Mouse (Mus musculus): ENCODE measurements around the gene Jmjd1c. TPM values are rescaled to one million over a fixed set of nuclear protein-coding genes. Genes with fewer than 3 reads are reported as not detected.

Jmjd1c gene
- polyA plus RNA-seq, 1 experiment = 11.0 TPM

DNA sequence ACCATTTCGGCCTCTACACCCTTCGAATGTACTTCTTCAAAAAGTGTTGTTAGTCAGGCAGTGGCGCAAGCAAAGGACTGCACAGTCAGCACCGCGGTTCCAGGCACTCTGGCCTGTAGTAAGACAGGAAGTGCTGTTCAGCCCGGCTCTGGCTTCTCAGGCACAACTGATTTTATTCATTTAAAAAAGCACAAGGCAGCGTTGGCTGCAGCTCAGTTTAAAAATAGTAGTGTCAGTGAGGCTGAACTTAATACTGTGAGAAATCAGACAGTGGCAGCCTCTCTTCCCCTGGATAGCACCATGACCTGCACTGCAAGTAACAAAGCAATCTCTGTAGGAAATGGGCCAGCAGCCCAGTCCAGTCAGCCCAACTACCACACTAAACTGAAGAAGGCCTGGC, 130.2 kb downstream of the Jmjd1c start:
- DNase-seq (ENCODE audit: low read depth) = no peak

DNA sequence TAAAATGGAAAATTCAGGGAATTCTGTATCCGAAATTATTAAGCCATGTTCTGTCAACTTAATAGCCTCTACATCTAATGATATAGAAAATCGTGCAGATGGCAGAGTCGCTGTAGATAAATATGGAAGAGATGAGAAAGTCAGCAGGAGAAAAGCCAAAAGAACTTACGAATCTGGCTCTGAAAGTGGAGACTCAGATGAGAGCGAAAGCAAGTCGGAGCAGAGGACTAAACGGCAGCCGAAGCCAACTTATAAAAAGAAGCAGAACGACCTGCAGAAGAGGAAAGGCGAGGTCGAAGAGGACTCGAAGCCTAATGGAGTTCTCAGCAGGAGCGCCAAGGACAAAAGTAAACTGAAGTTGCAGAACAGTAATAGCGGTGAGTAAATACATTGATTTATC, 130.6 kb downstream of the Jmjd1c start:
- no peak for DNase-seq (ENCODE audit: low read depth)

DNA sequence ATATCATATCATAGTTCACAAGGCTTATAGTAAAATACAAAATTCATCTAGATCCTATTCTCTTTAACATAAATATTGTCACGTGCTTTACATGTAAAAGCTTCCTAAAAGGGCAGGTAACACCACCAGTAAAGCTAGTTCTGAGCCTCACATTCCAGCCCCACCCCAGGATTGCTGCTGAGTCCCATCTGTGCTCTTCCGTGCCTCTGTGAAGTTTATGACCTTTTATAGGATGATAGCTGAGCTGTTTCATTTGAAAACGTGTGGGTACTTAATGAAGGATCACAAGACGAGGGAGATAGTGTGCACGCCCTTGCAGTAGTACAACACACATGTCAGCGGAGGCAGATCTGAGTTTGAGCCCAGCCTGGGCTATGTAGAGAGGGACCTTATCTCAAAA, 134.5 kb downstream of the Jmjd1c start:
- DNase-seq (ENCODE audit: low read depth) = no peak

DNA sequence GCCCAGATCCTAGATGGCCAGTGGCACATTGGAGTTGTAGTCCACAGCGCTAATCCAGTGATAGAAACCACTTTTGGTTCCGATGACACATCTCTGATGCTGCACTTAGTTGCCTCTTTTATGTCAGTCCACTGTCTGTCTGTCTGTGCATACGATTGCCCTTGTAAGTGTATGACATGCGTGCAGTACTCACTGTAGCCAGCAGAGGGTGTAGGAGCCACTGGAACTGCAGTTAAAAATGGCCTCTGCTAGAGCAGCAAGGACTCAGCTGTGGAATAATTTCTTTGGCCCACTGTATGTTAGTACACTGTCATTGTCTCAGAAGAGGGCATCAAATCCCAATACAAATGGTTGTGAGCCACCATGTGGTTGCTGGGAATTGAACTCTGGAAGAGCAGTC, 151.2 kb downstream of the Jmjd1c start:
- DNase-seq (ENCODE audit: low read depth) = no peak

DNA sequence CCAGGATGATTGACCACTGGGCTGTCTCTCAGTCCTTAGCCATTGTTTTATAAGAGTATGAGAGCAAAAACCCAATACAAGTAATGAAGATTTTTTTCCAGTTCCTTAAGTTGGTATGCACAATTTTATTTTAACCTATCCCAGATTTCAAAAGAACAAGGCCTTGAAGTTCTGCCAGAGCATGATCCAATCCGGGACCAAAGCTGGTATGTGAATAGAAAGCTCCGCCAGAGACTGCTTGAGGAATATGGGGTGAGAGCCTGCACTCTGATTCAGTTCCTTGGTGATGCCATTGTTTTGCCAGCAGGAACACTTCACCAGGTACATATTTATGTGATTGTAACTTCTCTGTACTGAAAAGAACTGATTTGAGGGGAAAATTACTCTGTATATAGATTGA, 153.6 kb downstream of the Jmjd1c start:
- no peak for DNase-seq (ENCODE audit: low read depth)

DNA sequence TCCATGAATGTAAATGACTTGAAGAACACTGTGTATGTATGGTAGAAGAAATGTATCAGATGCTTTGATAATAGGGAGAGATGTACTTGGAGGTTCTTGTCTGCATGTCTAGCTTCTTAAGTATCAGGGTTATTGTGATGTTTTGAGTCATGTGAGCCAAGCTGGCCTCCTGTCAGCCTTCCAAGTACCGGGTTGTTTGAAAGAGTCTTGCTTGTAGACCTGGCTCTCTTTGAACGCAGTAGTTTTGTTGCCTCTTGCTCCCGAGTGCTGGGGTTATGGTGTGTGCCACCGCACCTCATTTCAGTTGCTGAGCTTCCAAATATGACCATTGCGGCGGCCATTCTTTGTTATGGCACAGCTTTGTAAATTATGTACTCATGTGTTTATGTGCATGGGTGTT, 154.9 kb downstream of the Jmjd1c start:
- no peak for DNase-seq (ENCODE audit: low read depth)

DNA sequence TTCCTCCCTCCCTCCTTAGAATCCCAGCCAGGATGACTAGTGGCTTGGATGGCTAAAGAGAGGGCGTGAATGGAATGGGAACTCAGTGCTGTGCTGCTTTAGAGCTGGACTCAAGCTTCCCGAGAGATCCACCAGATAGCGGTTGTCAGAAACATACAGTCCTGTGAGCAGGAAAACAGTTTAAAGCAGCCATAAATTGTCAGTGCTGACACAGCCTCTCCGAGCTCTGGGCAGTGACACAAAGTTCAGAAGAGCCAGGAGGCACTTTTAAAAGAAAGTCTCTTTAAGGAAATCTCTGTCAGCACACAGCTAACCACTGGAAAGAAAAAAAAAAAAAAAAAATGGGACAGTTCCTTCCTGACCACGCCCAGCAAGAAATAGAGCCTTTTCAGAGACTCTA, 156.4 kb downstream of the Jmjd1c start:
- no peak for DNase-seq (ENCODE audit: low read depth)

DNA sequence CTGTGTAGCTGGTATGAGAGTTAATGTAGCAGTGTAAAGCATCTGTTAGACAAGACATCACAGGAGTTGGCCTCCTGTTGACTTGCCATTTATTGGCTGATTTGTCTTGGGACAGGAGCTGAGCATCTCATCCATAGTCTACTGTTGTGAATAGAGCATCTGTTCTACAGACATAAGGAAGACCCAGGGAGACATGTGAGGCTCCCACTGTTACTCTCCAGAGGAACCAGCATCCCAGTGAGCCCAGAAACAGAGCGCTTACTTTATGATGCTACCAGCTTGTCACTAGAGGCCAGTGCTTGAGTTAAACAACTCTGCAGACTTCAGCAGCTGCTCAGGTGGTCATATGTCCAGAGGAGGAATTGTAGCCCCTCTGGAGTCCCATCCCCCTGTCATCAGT, 157.2 kb downstream of the Jmjd1c start:
- DNase-seq (ENCODE audit: low read depth) = no peak

DNA sequence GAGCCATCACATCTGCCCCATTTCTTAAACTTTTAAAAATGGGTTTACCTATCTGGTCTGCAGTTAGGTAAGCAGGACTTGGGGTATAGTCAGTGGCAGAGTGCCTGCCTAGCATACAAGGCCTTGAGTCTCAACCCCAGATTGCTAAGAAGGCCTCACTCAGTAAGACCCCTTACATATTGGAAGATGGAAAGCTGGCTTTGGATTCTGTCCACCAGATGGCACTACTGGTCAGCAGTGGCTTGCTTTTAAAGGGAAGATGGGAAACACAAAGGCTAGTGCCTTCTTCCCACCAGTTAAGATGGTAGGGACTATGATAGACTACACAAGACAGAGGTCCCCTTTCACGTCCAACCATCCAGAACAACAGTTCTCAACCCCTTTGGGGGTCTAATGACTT, 168.9 kb downstream of the Jmjd1c start:
- DNase-seq (ENCODE audit: low read depth) = no peak

DNA sequence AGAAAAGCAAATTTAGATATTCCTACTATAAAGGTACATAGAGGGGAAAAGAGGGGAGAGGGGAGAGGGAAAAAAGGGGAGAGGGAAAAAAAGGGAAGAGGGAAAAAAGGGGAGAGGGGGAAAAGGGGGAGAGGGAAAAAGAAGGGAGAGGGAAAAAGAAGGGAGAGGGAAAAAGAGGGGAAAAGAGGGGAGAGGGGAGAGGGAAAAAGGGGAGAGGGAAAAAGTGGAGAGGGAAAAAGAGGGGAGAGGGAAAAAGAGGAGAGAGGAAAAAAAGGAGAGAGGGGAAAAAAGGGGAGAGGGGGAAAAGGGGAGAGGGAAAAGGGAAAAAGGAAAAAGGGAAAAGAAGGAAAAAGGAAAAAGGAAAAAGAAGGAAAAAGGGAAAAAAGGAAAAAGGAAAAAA, 180.0 kb downstream of the Jmjd1c start:
- no peak for DNase-seq (ENCODE audit: low read depth)

DNA sequence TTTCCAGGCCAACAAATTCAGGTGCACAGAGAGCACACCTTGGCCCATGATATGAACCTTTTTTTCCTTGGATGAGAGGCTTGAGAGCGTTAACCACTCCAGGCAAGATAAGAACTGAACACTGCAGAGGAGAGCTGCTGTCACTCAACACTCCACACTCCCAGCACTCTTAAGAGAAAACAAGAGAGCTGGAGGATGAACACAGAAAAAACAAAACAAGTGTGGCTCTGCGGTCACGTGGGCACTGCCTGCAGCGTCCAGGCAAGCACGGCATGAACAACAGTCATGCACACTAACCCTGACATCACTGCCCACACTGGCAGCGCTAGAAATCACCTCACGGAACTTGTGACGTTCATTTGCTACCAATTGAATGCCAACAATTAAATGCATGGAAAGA, 185.9 kb downstream of the Jmjd1c start:
- no peak for DNase-seq (ENCODE audit: low read depth)

DNA sequence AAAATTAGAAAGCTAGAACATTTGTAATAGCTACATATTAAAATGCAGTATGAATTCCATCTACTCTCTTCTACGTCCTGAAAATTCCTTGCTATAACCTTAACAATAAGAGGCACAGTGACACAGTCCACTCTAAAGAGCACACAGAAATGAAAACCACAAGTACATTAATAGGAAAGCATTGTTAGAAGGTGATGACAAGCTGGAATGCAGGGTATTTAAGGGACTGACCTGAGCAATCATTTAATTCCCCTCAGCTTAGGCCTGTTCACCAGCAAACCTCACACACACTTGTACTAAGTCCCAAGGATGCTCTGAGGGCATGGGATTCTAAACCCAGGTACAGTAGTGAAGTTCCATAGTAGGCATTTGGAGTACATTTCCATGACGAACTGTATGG, 186.6 kb downstream of the Jmjd1c start:
- no peak for DNase-seq (ENCODE audit: low read depth)

DNA sequence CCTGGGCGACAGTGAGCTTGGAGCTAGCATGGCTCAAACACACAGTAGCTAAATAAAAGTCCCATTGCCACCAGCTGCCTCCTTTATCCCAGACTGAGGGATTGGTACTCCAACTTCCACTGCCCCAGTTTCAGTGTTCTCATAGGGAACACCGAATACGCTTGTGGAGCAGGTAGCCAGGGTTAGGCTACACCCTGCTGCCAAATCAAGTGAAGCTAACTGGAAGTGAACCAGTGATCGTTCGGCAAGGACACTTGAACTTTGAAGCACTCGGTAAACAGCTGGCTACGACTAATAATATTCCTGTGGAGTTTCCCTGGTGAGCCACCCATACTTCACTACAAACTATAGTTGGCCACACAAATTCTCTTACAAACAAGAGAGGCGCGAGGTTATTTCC, 187.6 kb downstream of the Jmjd1c start:
- no peak for DNase-seq (ENCODE audit: low read depth)

DNA sequence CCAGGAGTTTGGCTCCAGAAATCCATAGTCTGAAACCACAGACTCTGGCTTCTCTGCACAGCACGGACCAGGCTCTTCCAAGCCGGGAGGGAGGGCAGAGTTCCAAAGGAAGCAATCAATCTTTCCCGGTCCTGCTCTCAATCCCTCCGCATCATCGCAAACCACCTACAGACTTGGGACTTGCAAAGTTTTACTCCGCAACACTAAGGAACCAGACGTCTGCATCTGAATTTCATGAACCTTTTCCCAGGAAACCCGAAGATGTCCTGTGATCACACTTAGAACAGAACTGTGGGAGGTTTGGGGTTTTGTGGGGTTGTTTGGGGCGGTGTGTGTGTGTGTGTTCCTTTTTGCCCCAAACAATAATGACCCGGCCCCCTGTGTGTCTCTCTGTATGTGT, 188.4 kb downstream of the Jmjd1c start:
- DNase-seq (ENCODE audit: low read depth) = no peak

DNA sequence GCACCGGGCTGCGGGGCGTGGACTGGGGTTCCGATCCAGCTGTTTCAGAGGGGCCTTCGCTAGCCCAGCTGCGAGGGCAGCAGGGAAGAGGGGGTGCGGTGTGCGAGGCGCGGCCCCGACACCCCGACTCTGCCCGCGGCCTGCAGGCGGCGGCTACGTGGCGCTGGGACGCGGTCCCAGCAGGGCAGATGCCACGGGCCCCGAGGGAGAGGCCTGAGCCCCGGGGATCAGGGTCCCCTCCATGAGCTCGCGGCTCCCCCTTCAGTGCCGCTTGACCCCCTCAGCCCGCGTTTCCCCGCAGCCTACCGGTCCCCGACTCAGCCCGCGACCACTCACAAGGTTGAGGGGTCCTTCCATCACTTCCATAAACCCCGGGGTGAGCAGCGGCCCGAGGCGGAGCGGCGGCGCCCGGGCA, 188.8 kb downstream of the Jmjd1c start:
- DNase-seq (ENCODE audit: low read depth) = no peak

DNA sequence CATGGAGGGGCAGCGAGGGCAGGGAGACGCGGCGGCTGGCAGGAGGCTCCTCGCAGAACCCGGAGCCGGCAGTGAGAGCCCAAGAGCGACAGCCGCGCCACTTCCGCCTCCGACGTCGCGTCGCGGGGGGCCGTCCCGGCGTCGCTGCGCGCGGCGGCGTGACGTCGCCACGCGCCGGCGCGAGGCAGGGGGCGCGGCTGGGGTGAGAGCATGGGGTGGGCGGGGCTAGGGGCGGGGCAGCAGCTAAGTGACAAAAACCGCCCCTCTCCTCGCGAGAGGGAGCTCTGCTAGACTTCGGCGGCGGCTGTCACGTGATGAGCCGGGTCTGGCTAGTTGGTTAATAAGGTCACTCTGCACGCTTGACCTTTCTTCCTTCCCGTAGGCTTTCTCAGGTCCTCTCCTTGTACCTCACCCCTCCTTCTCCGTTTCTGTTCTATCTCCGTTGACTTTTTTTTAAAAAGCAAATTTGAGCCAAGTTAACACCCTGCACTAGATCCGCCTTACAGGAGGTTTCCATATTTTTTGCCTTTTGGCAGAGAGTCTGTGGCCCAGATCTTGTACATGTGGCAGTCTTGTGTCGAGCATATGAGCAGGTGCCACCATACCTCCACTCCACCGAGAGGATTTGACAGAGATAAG, 189.4 kb downstream of the Jmjd1c start, which contains the start of gene Nrbf2:
Gene Nrbf2 (minus strand): TSS at position 130 of the 639 bp plus-strand sequence.
- DNase-seq (ENCODE audit: low read depth) = no peak

DNA sequence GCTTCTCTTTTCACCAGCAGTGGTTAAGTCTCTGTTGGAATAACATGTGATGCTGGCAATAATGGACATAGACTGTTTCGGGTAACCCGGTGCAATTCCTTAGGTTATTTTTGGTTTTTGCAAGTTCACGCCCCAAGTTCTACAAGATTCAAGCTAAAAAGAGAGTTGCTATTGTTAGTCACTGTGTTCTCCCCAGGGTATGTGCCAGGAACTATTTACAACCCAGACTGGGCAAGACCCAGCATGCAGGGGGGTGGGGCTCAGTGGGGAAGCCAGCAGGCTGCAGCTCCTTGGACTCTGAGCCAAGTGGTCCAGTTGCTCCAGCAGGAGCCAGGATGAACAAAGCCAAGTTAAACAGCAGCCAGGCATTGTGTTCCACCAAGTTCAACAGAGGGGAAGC, 192.0 kb downstream of the Jmjd1c start:
- peak; percentile 96 for DNase-seq (ENCODE audit: low read depth)

DNA sequence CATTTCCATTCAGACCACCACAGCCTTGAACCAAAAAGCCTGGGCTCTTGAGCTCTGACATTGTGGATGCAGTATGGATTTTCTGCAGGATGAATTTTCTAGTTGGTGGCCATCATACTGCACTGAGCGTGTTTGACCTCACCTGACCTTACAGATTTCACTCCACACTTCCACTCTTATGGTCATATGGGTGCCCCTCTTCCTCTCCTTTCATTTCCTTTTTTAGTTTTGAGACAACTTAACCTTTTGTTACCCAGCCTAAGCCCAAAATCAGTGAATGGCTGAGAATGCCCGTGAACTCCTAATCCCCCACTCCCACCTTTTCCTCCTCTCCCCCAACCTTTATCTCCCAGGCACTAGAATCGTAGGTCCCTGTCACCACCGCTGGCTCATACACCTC, 194.7 kb downstream of the Jmjd1c start:
- DNase-seq (ENCODE audit: low read depth) = no peak

DNA sequence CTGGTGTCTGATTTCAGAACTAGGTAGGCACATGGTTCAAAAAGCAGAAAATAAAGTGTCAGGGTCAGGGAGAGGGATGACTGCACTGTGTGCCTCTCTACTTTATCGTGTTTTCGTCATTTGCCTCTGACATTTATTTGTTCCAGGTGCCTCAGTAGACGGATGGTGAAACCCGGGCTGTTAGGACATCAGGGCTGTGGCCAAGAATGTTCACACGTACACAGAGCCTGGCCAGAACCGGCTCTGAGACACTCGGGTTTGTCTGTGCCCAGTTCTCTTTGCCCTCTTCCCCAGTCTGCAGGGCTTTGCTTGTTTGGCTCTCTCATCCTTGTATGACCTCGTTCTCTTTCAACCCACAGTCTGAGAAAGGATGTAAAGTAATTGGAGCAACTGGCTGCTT, 195.2 kb downstream of the Jmjd1c start:
- DNase-seq (ENCODE audit: low read depth) = no peak

DNA sequence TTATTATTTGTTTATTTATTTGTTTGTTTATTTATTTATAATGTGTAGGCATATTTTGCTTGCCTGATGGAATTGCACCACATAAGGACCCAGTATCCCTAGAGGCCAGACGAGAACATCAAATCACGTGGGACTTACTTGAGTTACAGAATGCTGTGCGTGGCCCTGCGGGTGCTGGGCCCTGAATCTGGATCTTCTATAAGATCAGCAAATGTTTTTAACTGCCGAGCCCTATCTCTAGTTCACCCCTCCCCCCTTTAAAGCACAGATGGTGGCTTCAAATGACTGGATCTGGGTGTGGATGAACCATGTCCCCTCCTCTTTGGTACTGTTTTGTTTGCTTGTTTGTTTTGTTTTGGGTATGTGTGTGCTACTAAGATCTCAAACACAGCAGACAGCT, 199.4 kb downstream of the Jmjd1c start:
- no peak for DNase-seq (ENCODE audit: low read depth)

DNA sequence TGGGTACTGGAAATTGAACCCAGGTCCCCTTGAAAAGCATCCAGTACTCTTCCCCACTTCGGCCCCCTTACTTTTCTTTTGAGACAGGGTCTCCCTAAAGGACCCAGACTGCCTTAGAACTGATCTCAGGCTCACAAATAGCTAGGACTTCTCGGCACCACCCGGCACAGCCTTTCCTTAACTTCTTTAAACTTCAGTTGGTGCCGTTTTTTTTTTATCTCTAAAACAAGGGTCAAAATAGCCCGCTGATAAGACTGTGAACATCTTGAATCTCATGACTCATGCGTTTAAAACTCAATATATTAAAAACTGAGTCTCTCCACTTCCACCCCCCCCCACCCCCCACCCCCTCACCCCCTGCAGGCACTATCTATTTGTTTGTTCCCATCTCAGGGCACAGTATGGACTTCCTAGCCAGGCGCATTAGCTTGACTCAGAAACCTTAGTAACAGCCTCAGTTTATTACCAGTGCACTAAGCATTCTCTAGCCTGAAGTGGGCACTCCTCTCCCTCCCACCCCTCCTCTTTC, 200.1 kb downstream of the Jmjd1c start:
- DNase-seq (ENCODE audit: low read depth) = no peak

DNA sequence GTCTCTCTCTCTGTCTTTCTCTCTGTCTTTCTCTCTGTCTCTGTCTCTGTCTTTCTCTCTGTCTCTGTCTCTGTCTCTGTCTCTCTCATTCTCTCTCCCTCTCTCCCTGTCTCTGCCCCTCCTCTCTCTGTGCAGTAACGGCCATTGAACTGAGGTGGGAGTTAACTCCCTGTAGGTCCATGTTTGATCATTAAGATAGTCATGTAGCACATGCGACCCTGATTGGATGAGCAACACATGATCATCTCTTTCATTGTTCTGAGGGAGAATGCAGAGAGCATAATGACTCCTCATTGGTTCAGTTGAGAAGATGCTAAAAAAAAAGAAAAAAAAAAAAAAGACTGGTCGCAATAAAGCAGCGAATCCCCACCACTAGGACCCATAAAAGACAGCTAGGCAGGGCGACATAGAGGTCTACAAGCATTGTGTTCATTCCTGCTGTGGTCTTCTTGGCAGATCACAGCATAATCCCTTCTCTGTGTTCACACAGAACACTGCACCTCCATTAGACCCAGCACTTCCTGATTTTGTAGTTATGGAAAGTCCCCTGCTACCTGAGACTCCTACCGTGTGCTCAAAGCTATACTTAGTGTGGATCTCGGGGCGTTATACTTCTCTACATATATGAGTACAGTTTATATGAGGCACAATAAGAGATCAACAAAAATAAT, 200.7 kb downstream of the Jmjd1c start:
- DNase-seq (ENCODE audit: low read depth) = no peak

DNA sequence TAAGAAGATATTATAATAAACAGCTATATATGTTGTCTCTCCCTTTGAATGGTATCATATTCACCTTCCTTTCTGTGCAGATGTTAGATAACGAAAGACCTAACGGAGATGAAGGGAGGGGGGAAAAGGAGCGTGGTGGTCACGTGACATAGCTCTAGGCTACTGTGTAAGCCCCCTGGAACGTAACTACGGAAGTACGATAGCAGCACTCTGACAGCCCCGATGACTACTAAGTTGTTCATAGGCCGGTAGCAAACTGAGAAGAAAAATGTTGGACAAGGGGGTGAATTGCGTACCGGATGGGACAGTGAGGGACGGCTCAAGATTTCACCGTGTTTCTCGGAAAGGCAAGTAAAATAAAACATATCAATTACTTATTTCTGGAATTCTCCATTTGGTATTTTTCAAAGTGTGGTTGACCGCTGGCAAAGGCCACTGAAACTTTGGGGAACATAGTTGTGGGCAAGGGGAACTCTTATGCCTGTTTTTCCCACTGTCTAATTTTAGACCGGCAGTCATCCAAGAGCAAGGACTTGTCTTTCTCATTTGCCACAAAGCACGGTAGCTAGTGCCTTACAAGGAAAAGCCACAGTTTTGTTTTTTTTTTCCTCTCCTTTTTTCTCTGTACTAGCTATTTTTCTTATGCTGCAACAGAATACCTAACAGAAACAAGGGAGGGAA, 201.4 kb downstream of the Jmjd1c start:
- DNase-seq (ENCODE audit: low read depth) = no peak

All from gonadal fat pad, adult 2 months (tissue).